Mouse (Mus musculus) ES-E14 (cell line): Measurements from ENCODE around the gene Uckl1. TPM values are rescaled to one million over a fixed set of nuclear protein-coding genes. Genes with fewer than 3 reads are reported as not detected.

ENCODE experiments used
- DNase-seq: peaks from one replicate; pipeline ENCODE4 v3.0.0-alpha.2; 2013; ENCODE audit warnings: low read depth, low spot score
- H3K27ac ChIP-seq: 2 replicates; pipeline ENCODE4 v1.5.1; 2012; ENCODE audit warnings: low read depth, mild to moderate bottlenecking, low read length, moderate library complexity, mixed read lengths; ENCODE audit not compliant: poor library complexity, insufficient read depth, severe bottlenecking
- H3K36me3 ChIP-seq: 2 replicates; pipeline ENCODE4 v1.6.1; 2012; ENCODE audit warnings: mild to moderate bottlenecking, low read length, moderate library complexity, mixed read lengths; ENCODE audit not compliant: control insufficient read depth, poor library complexity, insufficient read depth, severe bottlenecking
- H3K4me1 ChIP-seq, 2 experiments: fragments of 150-350 bp in 1 of 2; sonication (generic) in 1 of 2; 2 replicates each; pipeline ENCODE4 v1.6.1; 2012; ENCODE audit warnings: low read length in 2 of 2, mild to moderate bottlenecking in 1 of 2, mixed read lengths in 1 of 2; ENCODE audit not compliant: control insufficient read depth in 2 of 2, insufficient read depth in 2 of 2, poor library complexity in 1 of 2
- H3K4me3 ChIP-seq, 2 experiments: fragments of 150-350 bp in 1 of 2; sonication (generic) in 1 of 2; 2 replicates each; pipeline ENCODE4 v1.5.1; 2012; ENCODE audit warnings: low read length in 2 of 2, low read depth in 1 of 2, mild to moderate bottlenecking in 1 of 2, mixed read lengths in 1 of 2; ENCODE audit not compliant: insufficient read depth in 1 of 2, poor library complexity in 1 of 2, severe bottlenecking in 1 of 2
- H3K9ac ChIP-seq: 2 replicates; pipeline ENCODE4 v1.6.1; 2012; ENCODE audit warnings: low read depth, mild to moderate bottlenecking, low read length, mixed read lengths; ENCODE audit not compliant: poor library complexity, insufficient read depth, severe bottlenecking
- H3K9me3 ChIP-seq: fragments of 150-350 bp; sonication (generic); 2 replicates; pipeline ENCODE4 v1.6.1; 2012; ENCODE audit warnings: low read depth, mild to moderate bottlenecking, low read length; ENCODE audit not compliant: control insufficient read depth, insufficient read depth
- CHD2 ChIP-seq: IDR thresholded peaks from 2 replicates; pipeline ENCODE4 v1.6.1; 2014; ENCODE audit warnings: mild to moderate bottlenecking, low read depth, low read length, inconsistent platforms
- HCFC1 ChIP-seq: IDR thresholded peaks from 2 replicates; pipeline ENCODE4 v1.6.1; 2012; ENCODE audit warnings: low read length, inconsistent platforms, borderline replicate concordance; ENCODE audit not compliant: insufficient read depth
- MAFK ChIP-seq: IDR thresholded peaks from 2 replicates; pipeline ENCODE4 v1.6.1; 2014; ENCODE audit warnings: mild to moderate bottlenecking, low read depth, low read length, inconsistent platforms; ENCODE audit not compliant: insufficient read depth
- ZC3H11A ChIP-seq: IDR thresholded peaks from 2 replicates; pipeline ENCODE4 v1.6.1; 2012; ENCODE audit warnings: low read depth, mild to moderate bottlenecking, inconsistent platforms, low read length, borderline replicate concordance
- ZNF384 ChIP-seq: IDR thresholded peaks from 2 replicates; pipeline ENCODE4 v1.6.1; 2012; ENCODE audit warnings: low read depth, low read length, inconsistent platforms
- in situ Hi-C, 2 experiments: fragments of 600-800 bp; cut with MboI; formaldehyde crosslinking; loops; one replicate each; pipeline ENCODE4 v1.15.1; 2025; ENCODE audit warnings: low sequenced_read_pairs in 2 of 2, inconsistent platforms in 1 of 2; ENCODE audit not compliant: unreplicated experiment in 2 of 2
- total RNA-seq: library from RNA; depleted of rRNA; stranded (reverse); fragments of 300-350 nt; gene quantifications from 2 replicates; pipeline ENCODE4 v1.2.3, GENCODE M21; 2012; rRNA removed

The Uckl1 gene
- 24.0 and 34.5 TPM in 2 replicates for total RNA-seq

GRCm38 (mm10) chr2:181584411-181584942, at the start of gene Uckl1:
Gene Uckl1 (minus strand): TSS chr2:181584892.
- H3K27ac ChIP-seq: no peak within 1 kb of the TSS
- no peak within 1 kb of the TSS for H3K9ac ChIP-seq
- no peak for TF ChIP-seq ZNF384
- no peak for TF ChIP-seq ZC3H11A
- no peak for TF ChIP-seq CHD2
- TF ChIP-seq MAFK: no peak
- no peak for TF ChIP-seq HCFC1
- in situ Hi-C loops: no loop called here
- H3K36me3 ChIP-seq: peaks cover 37% of the 10 kb centered on the region
- DNase-seq: no peak
- no peaks in the 10 kb centered on the region for H3K9me3 ChIP-seq
- H3K4me3 ChIP-seq: no peak within 1 kb of the TSS
- H3K4me1 ChIP-seq: no peaks in the 10 kb centered on the region

GRCm38 (mm10) chr2:181632624-181633023, 47.9 kb upstream of the Uckl1 start:
- Histone ChIP-seq H3K27ac (no peak overlapping the region), H3K4me3 (no peak overlapping the region), H3K4me1 (peaks cover 0 to 4% of the 10 kb centered on the region in 2 experiments; a peak in 1 of 4 replicates), H3K9ac (no peak overlapping the region), H3K36me3 (peaks cover 28% of the 10 kb centered on the region), H3K9me3 (no peaks in the 10 kb centered on the region)
- no peak for DNase-seq
- in situ Hi-C loops: no loop called here
- TF ChIP-seq CHD2: no peak
- TF ChIP-seq ZNF384: no peak

DNA sequence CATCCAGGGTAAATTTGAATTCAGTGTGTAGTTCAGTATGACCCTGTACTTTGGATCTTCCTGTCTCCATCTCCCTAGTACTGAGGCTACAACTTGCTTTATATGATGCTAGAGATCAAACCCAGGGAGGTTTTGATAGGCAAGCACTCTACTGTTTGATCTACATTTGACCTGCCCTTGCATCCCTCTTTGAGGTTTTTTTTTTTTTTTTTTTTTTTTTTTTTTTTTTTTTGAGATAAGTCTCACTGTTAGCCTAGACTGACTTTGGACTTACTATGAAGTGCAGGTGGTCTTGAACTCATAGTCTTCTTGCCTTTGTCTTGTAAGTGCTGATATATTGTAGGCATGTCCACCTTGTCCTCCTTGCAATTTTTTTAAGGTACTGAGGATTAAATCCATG, 43.8 kb upstream of the Uckl1 start:
- Histone ChIP-seq H3K36me3 (peaks cover 12% of the 10 kb centered on the region), H3K9ac (no peak overlapping the region), H3K4me3 (no peak overlapping the region), H3K9me3 (no peaks in the 10 kb centered on the region), H3K27ac (no peak overlapping the region), H3K4me1 (peaks cover 0 to 4% of the 10 kb centered on the region in 2 experiments; a peak in 1 of 4 replicates)
- TF ChIP-seq CHD2 (no peak), ZNF384 (peak; percentile 76)
- no peak for DNase-seq
- in situ Hi-C loops: no loop called here

GRCm38 (mm10) chr2:181623401-181623800, 38.7 kb upstream of the Uckl1 start:
- no peak for DNase-seq
- Histone ChIP-seq H3K36me3 (peaks cover 9% of the 10 kb centered on the region), H3K4me1 (peaks cover 0 to 2% of the 10 kb centered on the region in 2 experiments; a peak in 1 of 4 replicates), H3K4me3 (no peak overlapping the region), H3K9me3 (no peaks in the 10 kb centered on the region), H3K9ac (no peak overlapping the region), H3K27ac (no peak overlapping the region)
- TF ChIP-seq MAFK: no peak
- TF ChIP-seq ZC3H11A: no peak
- no peak for TF ChIP-seq HCFC1
- no peak for TF ChIP-seq CHD2
- TF ChIP-seq ZNF384: no peak
- in situ Hi-C loops: no loop called here

DNA sequence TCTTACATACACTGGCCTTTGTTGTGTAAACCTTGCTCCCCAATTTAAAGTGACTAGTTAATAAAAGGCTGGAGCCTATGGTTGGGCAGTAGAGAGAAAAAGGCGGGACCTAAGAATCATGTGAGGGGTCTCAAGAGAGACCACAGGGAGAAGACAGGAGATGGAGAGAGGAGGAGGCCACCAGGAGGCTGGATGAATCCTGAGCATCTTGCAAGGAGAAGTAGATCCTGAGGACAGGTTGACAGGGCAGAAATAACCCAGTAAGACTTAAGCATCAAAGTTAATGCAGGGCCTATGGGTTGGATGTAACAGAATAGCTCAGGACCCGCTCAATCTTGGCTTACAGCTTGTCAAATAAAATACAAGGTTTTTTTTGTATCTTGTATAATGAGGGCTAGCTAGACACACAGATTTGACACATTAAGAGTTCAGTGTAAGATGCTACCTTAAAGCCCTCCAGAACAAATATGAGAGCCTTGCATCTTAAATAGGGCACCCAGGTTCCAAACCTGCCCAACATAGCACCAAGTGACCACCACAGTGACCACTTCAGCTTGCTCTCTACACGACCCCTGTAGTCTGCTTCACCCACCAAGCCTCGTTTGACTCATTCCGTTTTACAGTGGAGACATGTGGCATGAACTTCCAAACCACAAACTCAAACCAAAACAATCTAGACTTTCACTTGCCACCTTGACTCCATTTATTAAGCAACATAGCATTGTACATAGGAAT, 34.2 kb upstream of the Uckl1 start:
- Histone ChIP-seq H3K4me1 (peaks cover 0 to 2% of the 10 kb centered on the region in 2 experiments; a peak in 1 of 4 replicates), H3K27ac (no peak overlapping the region), H3K4me3 (no peak overlapping the region), H3K9ac (no peak overlapping the region), H3K36me3 (peaks cover 11% of the 10 kb centered on the region), H3K9me3 (no peaks in the 10 kb centered on the region)
- no peak for DNase-seq
- in situ Hi-C loops: no loop called here
- TF ChIP-seq MAFK (no peak), HCFC1 (no peak), CHD2 (no peak), ZNF384 (no peak), ZC3H11A (no peak)
